Mouse (Mus musculus) thymus, postnatal 4 days (tissue): Measurements from ENCODE around the gene Ocln.

ENCODE experiments used
- DNase-seq: peaks from one replicate; pipeline ENCODE4 v3.0.0; 2021

Gene Ocln

GRCm38 (mm10) chr13:100552369-100553041 is at the start of gene Ocln:
Ocln (minus strand) TSS chr13:100552718.
- DNase-seq, result peak; percentile 18

DNA sequence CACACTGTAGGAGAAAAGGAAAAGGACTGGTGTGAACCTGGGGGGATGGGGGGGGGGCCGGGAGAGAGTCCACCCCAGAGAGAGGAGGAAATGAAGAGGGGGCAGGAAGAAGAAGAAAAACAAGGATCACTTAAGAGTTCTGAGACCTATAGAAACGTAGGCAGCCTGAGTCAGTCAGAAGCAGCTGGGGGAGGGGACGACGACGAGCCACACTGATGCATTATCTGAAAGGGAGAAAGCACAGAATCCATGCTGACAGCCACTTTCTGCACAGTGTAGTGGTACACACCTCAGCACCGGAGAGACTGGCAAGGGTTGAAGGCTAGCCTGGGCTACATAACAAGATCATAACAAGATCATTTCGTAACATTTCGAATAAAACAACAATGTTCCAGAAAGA is 48.5 kb upstream of the Ocln start:
- peak; percentile 40 for DNase-seq

DNA sequence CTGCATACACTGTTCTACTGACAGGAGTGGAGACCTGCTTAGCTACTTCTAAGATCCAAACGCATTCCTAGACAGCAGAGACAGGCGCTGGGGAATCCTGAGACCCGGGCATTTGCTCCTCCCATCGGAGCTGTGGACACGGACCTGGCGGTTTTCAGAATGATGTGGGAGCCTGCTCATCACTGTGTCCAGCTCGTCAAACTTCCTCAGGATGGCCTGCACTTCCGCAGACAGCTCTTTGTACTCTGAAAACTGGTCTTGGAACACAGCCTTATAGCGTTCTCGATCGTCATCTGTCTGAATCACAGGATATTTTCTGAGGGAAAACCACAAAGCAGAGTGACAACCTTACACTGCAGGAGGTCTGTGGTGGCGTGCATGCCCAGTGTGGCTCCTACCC is 47.8 kb upstream of the Ocln start:
- DNase-seq, result no peak

- DNase-seq, result no peak
Measured at GRCm38 (mm10) chr13:100597284-100597683, 44.8 kb upstream of the Ocln start.

- no peak for DNase-seq
Measured at GRCm38 (mm10) chr13:100595552-100595885, 43.0 kb upstream of the Ocln start.

GRCm38 (mm10) chr13:100594838-100595551 is 42.5 kb upstream of the Ocln start:
- no peak for DNase-seq

DNA sequence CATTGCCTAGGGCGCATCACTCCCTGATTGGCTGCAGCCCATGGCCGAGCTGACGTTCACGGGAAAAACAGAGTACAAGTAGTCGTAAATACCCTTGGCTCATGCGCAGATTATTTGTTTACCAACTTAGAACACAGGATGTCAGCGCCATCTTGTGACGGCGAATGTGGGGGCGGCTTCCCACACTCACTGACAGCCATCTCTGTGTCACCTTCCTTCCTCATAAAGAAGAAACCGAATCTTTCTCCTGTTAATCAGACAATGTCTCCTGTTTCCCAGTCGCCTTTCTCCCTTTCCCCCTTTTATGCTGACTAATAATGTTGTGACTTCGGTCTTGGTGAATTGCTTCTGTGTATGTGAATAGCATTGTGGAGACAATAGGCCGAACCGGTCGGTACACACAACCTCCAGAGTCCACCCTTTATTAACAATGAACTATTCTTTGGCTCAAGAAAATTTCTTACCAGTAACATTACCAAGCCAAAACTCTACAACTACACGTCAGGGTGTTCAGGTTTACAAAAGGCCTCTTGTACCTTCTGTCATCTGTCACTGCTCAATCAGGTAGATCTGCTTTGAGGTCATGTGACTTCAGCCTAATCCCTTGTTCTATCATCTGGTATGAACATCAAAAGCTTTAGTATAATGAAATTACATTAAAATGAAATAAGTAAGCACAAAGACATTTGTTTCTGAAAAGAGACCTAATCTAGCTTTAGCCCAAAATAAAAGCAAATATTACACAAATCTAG is 41.7 kb upstream of the Ocln start:
- peak; percentile 51 for DNase-seq

DNA sequence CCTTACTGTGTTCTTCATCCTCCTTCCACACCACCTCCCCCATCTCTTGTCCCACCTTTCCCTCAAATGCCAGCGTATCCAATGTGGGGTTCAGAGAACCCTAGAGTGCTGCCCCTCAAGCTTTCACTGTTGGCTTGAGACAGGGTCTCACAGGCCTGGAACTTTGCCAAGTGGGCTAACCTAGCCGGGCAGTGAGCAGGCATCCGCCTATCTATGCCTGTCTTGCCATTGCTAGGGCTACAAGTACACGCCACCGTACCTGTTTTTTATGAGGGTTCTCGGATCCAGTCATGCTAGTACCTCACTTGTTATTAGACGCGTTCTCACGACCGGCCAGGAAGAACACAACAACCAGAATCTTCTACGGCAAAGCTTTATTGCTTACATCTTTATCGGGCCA is 36.1 kb upstream of the Ocln start:
- no peak for DNase-seq

DNA sequence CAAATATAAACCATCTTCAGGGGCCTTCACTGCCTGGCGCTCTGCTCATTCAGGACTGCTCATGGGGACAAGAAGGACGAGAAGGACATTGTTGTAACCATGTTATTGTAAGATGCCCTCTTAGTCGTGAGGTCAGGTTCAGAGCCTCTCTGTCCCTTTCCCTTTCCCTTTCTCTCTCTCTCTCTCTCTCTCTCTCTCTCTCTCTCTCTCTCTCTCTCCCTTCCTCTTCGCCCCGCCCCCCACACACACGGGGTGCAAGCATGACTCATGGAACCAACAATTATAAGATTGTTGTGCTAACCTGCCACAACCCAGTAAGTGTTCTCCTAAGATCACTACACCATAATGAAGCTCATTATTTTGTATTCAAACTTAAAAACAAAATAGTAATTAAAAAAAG is 29.6 kb upstream of the Ocln start:
- DNase-seq, result no peak

DNA sequence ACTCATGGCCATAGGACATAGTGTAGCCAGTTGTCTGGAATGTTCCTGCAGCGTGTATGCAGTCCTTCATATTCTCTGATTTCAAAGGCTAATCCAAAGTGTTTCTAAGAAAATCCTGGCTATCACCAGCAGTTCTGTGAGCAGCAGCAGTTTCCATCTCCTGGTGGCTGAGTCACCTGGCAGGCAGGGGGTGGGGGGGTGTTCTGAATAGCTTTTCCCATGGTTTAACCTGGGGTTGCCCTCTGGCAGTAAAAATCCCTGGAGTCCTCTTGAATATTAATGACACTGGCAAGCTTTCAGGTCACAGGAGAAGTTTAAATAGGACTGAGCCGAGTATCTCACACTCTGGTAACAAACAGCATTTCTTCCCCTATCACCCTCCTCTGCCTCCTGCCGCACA is 29.2 kb upstream of the Ocln start:
- DNase-seq, result no peak

GRCm38 (mm10) chr13:100579951-100580350 is 27.4 kb upstream of the Ocln start:
- no peak for DNase-seq

- no peak for DNase-seq
Measured at GRCm38 (mm10) chr13:100579220-100579619, 26.7 kb upstream of the Ocln start.

GRCm38 (mm10) chr13:100575950-100576349 is 23.4 kb upstream of the Ocln start:
- DNase-seq, result no peak

DNA sequence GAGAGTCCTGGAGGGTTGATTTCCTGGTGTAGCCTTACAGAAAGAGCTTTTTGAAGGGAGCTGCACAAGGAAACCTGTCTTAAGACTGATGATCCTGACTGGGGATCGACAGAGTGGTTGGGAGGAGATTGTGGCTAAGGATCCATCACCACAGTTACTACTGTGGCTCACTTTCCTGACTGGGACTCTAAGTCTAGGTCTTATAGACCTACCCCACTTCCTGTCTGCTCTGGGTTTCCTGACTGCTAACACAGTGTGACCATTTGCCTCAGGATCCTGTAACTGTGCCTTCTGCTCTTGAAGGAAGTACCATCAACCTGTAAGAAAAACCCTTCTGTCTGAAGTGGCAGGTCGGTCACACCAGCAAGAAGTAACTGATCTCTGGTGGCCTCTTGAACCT is 18.2 kb upstream of the Ocln start:
- peak; percentile 14 for DNase-seq

- no peak for DNase-seq
Measured at GRCm38 (mm10) chr13:100568359-100568758, 15.8 kb upstream of the Ocln start.

DNA sequence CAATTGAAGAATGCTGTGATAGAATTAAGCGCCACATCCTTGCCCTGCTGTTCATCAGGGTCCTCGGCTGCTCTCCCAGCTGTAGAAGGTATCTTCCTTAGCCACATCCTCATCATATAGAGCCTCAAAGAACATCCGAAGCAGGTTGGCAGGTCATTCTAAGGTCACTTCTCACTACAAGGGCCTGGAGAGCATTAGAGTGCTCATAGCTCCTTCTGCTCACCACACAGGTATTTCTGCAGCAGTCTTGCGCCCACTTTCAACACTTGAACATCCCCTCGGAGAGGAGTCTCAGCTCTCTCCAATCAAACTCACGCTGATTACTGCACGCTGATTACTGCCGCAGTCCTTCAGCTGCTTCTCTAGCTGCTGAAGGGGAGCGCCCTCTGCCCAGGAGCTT is 6.9 kb upstream of the Ocln start:
- no peak for DNase-seq

DNA sequence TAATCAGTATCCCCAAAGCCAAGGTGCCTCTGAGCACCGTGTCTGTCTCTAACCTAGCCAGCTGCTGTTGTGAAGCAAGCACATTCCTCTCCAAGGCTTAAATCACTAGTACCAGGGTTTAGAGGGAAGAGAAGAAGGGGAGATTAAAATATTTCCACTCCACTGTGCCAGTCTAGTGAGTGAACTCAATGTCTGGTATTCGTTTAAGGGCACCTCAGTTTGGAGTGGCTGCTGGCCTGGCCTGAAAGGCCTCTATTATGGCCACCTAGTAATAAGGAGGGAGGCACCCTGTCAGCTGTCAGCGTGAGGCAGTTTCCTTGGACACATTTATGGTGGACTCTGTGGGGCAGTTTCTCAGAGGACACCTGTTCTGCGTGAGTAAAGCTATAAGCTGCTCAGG is 4.5 kb upstream of the Ocln start:
- no peak for DNase-seq

GRCm38 (mm10) chr13:100553042-100553437 is 522 bp upstream of the Ocln start:
- DNase-seq, result no peak

- DNase-seq, result no peak
Measured at GRCm38 (mm10) chr13:100552009-100552368, 529 bp downstream of the Ocln start.

GRCm38 (mm10) chr13:100551371-100552008 is 1.0 kb downstream of the Ocln start:
- DNase-seq, result no peak

DNA sequence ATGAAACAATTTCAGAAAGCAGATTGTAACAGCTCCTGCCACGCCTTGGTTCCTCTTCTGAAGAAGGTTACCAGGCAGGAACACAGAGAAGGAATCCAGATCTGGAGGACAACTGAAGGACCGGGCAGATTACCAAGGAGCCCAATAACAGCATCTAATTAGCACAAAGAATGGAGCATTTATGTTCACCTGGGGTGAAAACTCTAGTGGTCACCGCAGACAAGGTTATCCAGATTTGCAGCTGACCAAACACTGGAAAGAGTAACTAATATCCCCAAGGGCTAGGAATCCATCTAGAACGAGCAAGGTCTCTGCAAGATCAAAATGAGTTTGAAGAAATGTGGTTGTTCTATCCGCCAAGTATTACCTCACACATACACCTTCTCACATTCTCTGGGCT is 5.2 kb downstream of the Ocln start:
- no peak for DNase-seq

- no peak for DNase-seq
Measured at GRCm38 (mm10) chr13:100545510-100545909, 7.0 kb downstream of the Ocln start.

GRCm38 (mm10) chr13:100544220-100544662 is 8.3 kb downstream of the Ocln start:
- DNase-seq, result no peak
